7 mouse cellular contexts compared by ENCODE assay signal in the genomic region with DNA sequence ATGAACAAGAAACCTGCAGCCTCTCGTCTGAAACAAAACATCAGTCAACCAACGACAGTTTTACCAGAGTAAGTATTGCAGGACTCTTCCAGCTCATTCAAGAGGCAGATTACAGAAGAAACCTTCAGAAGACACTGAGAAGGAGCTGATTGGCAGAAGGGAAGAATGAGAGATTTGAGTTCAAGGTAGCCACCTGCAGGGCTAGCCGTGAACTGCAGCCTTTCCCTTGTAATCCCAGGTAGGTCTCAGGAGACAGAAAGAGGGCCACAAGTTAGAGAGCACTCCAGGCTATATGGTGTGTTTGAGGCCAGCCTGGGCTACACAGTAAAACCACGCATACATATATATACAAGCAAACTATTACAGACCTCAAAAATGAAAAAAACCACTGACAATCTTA. TPM values are rescaled to one million over a fixed set of nuclear protein-coding genes. Genes with fewer than 3 reads are reported as not detected.
DNase-seq lines count a peak whose midpoint lies in the region; ATAC-seq and TF ChIP-seq lines count a peak whose summit lies in the region.

No protein-coding gene starts in this region.

- in situ Hi-C loops in Patski (cut with MboI; ENCODE audit: low pct_unique_long_range_greater_than_20kb) = no loop called here

- no peaks in the 10 kb centered on the region for H3K27me3 ChIP-seq in intestine, postnatal 0 days (replicated peaks; ENCODE audit: control insufficient read depth, insufficient read depth, low read length)
- H3K27me3 ChIP-seq in intestine, embryonic 16.5 days (replicated peaks; ENCODE audit: control insufficient read depth, insufficient read depth, low read length) = no peaks in the 10 kb centered on the region
- no peaks in the 10 kb centered on the region for H3K27me3 ChIP-seq in Patski
- no peaks in the 10 kb centered on the region for H3K27me3 ChIP-seq in lung, postnatal 0 days (replicated peaks; ENCODE audit: insufficient read depth, low read length)
- no peaks in the 10 kb centered on the region for H3K27me3 ChIP-seq in stomach, postnatal 0 days (ENCODE audit: control insufficient read depth, insufficient read depth, low read length)

- TF ChIP-seq CTCF in intestine, postnatal 0 days (IDR thresholded peaks at IDR 0.05; ENCODE audit: low read depth) = peak; percentile 69
- peak; percentile 51 for TF ChIP-seq CTCF in Patski (IDR thresholded peaks at IDR 0.05)
- peak; percentile 76 for TF ChIP-seq CTCF in lung, postnatal 0 days (IDR thresholded peaks at IDR 0.05)
- peak; percentile 74 for TF ChIP-seq CTCF in stomach, postnatal 0 days (IDR thresholded peaks at IDR 0.05; ENCODE audit: low read depth)

- no peaks in the 10 kb centered on the region for H3K4me1 ChIP-seq in intestine, postnatal 0 days (replicated peaks; ENCODE audit: control insufficient read depth, insufficient read depth, low read length)
- no peaks in the 10 kb centered on the region for H3K4me1 ChIP-seq in intestine, embryonic 16.5 days (ENCODE audit: control insufficient read depth, insufficient read depth, low read length)
- H3K4me1 ChIP-seq in lung, postnatal 0 days (ENCODE audit: insufficient read depth, low read depth, low read length) = peaks cover 3% of the 10 kb centered on the region; the same call in 1 of the 2 replicates
- no peaks in the 10 kb centered on the region for H3K4me1 ChIP-seq in stomach, postnatal 0 days (replicated peaks; ENCODE audit: control insufficient read depth, insufficient read depth)

- no peak for ATAC-seq in intestine, postnatal 0 days
- no peak for ATAC-seq in intestine, embryonic 16.5 days
- ATAC-seq in Patski = no peak
- ATAC-seq in lung, postnatal 0 days = no peak
- no peak for ATAC-seq in stomach, postnatal 0 days (ENCODE audit: low FRiP score, low TSS enrichment)

- no peak for DNase-seq in Patski (ENCODE audit: low read depth, low spot score)
- DNase-seq in cerebellum, postnatal 36 days = peak; percentile 17 to 24
- peak; percentile 75 to 79 for DNase-seq in kidney, postnatal 4 days
- DNase-seq in lung, postnatal 0 days (ENCODE audit: low spot score) = peak; percentile 62
- DNase-seq in stomach, postnatal 0 days (ENCODE audit: low spot score) = peak; percentile 75

- TF ChIP-seq EP300 in lung, postnatal 0 days (IDR thresholded peaks at IDR 0.05) = no peak
- no peak for TF ChIP-seq EP300 in stomach, postnatal 0 days (optimal IDR thresholded peaks at IDR 0.05)

- H3K9me3 ChIP-seq in intestine, postnatal 0 days (ENCODE audit: control insufficient read depth) = no peaks in the 10 kb centered on the region
- peaks cover 5% of the 10 kb centered on the region; the same call in 1 of the 2 replicates for H3K9me3 ChIP-seq in intestine, embryonic 16.5 days (ENCODE audit: control insufficient read depth, low read length)
- no peaks in the 10 kb centered on the region for H3K9me3 ChIP-seq in lung, postnatal 0 days (ENCODE audit: low read length)
- 0 out of 2 replicates have a peak, but pooled peaks cover 2% of the 10 kb centered on the region for H3K9me3 ChIP-seq in stomach, postnatal 0 days (ENCODE audit: control insufficient read depth, low read length)

- CTCF ChIA-PET in Patski (lab: Charles Lee) = interaction anchor here (0.7 kb wide), 1 partner anchor 10 kb away, joined by 3 read pairs; no protein-coding TSS in a partner anchor

- no peak overlapping the region for H3K27ac ChIP-seq in intestine, postnatal 0 days (ENCODE audit: low read depth, low read length)
- H3K27ac ChIP-seq in intestine, embryonic 16.5 days (ENCODE audit: low read length) = no peak overlapping the region
- no peak overlapping the region for H3K27ac ChIP-seq in lung, postnatal 0 days (ENCODE audit: low read length)
- no peak overlapping the region for H3K27ac ChIP-seq in stomach, postnatal 0 days (replicated peaks)

- POLR2A ChIA-PET in Patski (lab: Charles Lee) = no interaction called here

- no peaks in the 10 kb centered on the region for H3K36me3 ChIP-seq in intestine, postnatal 0 days (ENCODE audit: control insufficient read depth, insufficient read depth)
- H3K36me3 ChIP-seq in intestine, embryonic 16.5 days (ENCODE audit: control insufficient read depth, insufficient read depth, low read length) = no peaks in the 10 kb centered on the region
- no peaks in the 10 kb centered on the region for H3K36me3 ChIP-seq in lung, postnatal 0 days (ENCODE audit: insufficient read depth, low read length)
- H3K36me3 ChIP-seq in stomach, postnatal 0 days (ENCODE audit: control insufficient read depth, insufficient read depth, low read length) = no peaks in the 10 kb centered on the region

- H3K4me2 ChIP-seq in intestine, postnatal 0 days (replicated peaks; ENCODE audit: low read depth) = no peak overlapping the region
- H3K4me2 ChIP-seq in intestine, embryonic 16.5 days (ENCODE audit: low read depth, low read length) = no peak overlapping the region
- no peak overlapping the region for H3K4me2 ChIP-seq in lung, postnatal 0 days (replicated peaks; ENCODE audit: low read depth, low read length)
- no peak overlapping the region for H3K4me2 ChIP-seq in stomach, postnatal 0 days (replicated peaks; ENCODE audit: low read depth)

- no peak overlapping the region for H3K9ac ChIP-seq in intestine, postnatal 0 days (ENCODE audit: low read depth, low read length)
- H3K9ac ChIP-seq in intestine, embryonic 16.5 days (ENCODE audit: low read depth, low read length) = no peak overlapping the region
- no peak overlapping the region for H3K9ac ChIP-seq in lung, postnatal 0 days (replicated peaks; ENCODE audit: low read depth)
- H3K9ac ChIP-seq in stomach, postnatal 0 days (ENCODE audit: low read length) = no peak overlapping the region

- WGBS in intestine, postnatal 0 days = 79% methylated on average over 4 of the region's 4 CpGs
- WGBS in intestine, embryonic 16.5 days = 72% methylated on average over 4 of the region's 4 CpGs
- 74% methylated on average over 4 of the region's 4 CpGs for WGBS in lung, postnatal 0 days
- 64% methylated on average over 4 of the region's 4 CpGs for WGBS in stomach, postnatal 0 days

- H3K4me3 ChIP-seq in intestine, postnatal 0 days (ENCODE audit: low read depth, low read length) = no peak overlapping the region
- no peak overlapping the region for H3K4me3 ChIP-seq in intestine, embryonic 16.5 days (ENCODE audit: low read length)
- no peak overlapping the region for H3K4me3 ChIP-seq in lung, postnatal 0 days (ENCODE audit: low read depth, low read length)
- no peak overlapping the region for H3K4me3 ChIP-seq in stomach, postnatal 0 days (ENCODE audit: low read depth, low read length)

RNA-seq across cellular contexts. Expression of gene Rhobtb1, which starts 49.2 kb away (rescaled TPM):
- polyA plus RNA-seq in intestine, postnatal 0 days (2015; fragmentation: Nextera tagmentation; extraction: Ambion mirVana) = 11.3 and 13.2 TPM in 2 replicates
- 11.3 and 13.5 TPM in 2 replicates for polyA plus RNA-seq in intestine, embryonic 16.5 days (2015; fragmentation: Nextera tagmentation; extraction: Ambion mirVana)
- 6.2 TPM for polyA plus RNA-seq in Patski (2021)
- 12.7 and 15.2 TPM in 2 replicates for polyA plus RNA-seq in lung, postnatal 0 days (2015; fragmentation: Nextera tagmentation; extraction: Ambion mirVana)
- polyA plus RNA-seq in stomach, postnatal 0 days (2015; fragmentation: Nextera tagmentation; extraction: Ambion mirVana) = 27.1 and 34.4 TPM in 2 replicates
